Mouse (Mus musculus): Measurements from ENCODE around the gene Ppp4r1.

DNA sequence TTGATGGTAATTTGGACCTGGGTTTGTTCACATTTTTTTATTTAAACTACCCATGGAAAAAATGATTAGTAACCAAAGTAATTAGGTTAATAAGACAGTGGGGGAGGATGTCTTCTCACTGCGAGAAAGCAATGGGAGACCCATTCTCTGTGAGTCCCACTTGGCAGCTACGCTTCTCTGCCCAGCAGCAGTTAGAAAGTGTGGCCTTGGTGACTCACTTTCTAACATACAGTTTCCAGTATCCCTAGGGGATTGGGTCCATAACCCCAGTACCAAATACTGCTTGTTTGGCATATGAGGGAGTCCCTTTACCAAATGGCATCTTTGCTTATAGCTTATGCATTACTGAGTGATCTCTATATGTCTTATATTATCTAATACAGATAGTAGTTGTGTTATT lies 8.8 kb downstream of the Ppp4r1 start:
- no peak for TF ChIP-seq POLR2A (IDR thresholded peaks at IDR 0.05; ENCODE audit: insufficient read depth, low read depth, low read length)
- TF ChIP-seq EP300 (IDR thresholded peaks at IDR 0.05; ENCODE audit: insufficient read depth, low read depth, low read length), result no peak
- TF ChIP-seq CTCF (IDR thresholded peaks at IDR 0.05), result no peak

Measured in heart, adult 2 months (tissue).